Mouse (Mus musculus) olfactory bulb, adult 2 months (tissue): ENCODE data around the gene Chd5. TPM values are rescaled to one million over a fixed set of nuclear protein-coding genes. Genes with fewer than 3 reads are reported as not detected.
A peak's percentile ranks its signal among the peaks of the same experiment; 100 is the strongest.

Experiments
- H3K27ac ChIP-seq: fragments of 200-500 bp; 2 replicates; pipeline ENCODE4 v1.5.1; 2012; ENCODE audit warnings: low read depth, low read length; ENCODE audit not compliant: insufficient read depth
- H3K4me1 ChIP-seq: fragments of 200-500 bp; 2 replicates; pipeline ENCODE4 v1.6.1; 2012; ENCODE audit warnings: low read length; ENCODE audit not compliant: control insufficient read depth, insufficient read depth
- H3K4me3 ChIP-seq: fragments of 200-500 bp; 2 replicates; pipeline ENCODE4 v1.5.1; 2012; ENCODE audit warnings: mild to moderate bottlenecking, low read depth, low read length, moderate library complexity; ENCODE audit not compliant: insufficient read depth
- CTCF ChIP-seq: fragments of 200-500 bp; IDR thresholded peaks from 2 replicates; pipeline ENCODE4 v1.5.1; 2012; ENCODE audit warnings: low read depth, mild to moderate bottlenecking, low read length, moderate library complexity; ENCODE audit not compliant: insufficient read depth
- POLR2A ChIP-seq: fragments of 200-500 bp; IDR thresholded peaks from 2 replicates; pipeline ENCODE4 v1.6.1; 2012; ENCODE audit warnings: mild to moderate bottlenecking, low read depth, low read length, moderate library complexity; ENCODE audit not compliant: insufficient read depth
- WGBS: fragments of 180-500 bp; shearing (Covaris S2); methylation state at CpG from one replicate; pipeline ENCODE4 v1.1.7; 2018; 5-methylcytosine and 5-hydroxymethylcytosine counted together
- polyA plus RNA-seq: library from polyadenylated mRNA; stranded (reverse); fragments of >200 nt; gene quantifications from 2 replicates; pipeline ENCODE4 v1.2.4, GENCODE M21; 2012; ENCODE audit warnings: low replicate concordance; ENCODE audit not compliant: missing spikeins, insufficient read depth, insufficient read length

Chd5 gene
- polyA plus RNA-seq, 1 experiment = 36.3 TPM

DNA sequence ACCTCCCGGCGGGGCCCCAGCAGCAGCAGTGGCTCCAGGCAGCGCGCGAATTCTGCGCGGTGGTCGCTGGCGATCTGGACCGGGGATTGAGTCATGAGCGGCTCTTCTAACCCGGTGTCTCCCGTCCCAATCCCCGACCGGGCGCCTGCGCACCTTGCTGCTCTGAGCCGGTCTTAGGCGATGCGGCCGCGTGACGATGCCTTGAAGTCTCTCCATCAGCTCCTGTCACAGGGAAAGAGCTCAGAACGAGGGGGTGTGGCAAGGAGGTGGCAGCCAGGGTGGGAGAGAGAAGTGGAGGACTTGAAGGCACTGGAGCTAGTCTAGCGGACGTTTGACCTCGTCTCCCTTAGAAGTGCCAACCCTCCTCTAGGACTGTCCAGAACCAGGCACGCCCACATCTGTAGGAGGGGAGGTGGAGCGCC, 25.2 kb upstream of the Chd5 start:
- H3K27ac ChIP-seq = no peak overlapping the region
- WGBS = under 1% methylated on average over 29 of the region's 29 CpGs
- H3K4me1 ChIP-seq = peaks cover 25% of the 10 kb centered on the region
- H3K4me3 ChIP-seq = peak overlapping the region; percentile 27
- no peak for TF ChIP-seq CTCF
- TF ChIP-seq POLR2A = no peak

DNA sequence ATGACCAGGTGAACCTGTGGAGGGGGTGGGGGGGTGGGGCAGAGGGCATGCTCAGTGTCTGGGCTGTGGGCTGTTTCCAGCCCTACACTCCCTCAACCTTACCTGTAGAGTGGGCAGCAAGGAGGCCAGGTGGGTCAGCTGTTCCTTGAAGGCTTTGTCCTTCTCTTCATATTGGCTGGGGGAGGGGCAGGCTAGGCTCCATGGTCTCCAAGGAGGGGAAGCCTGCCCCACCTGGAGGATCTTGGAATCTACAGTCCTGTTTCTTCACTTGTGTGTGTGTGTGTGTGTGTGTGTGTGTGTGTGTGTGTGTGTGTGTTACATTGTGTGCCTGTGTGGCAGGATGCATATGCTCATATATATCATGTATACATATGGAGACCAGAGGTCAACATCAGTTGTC, 24.5 kb upstream of the Chd5 start:
- H3K4me3 ChIP-seq = no peak overlapping the region
- TF ChIP-seq POLR2A = no peak
- TF ChIP-seq CTCF = no peak
- H3K27ac ChIP-seq = no peak overlapping the region
- H3K4me1 ChIP-seq = peaks cover 29% of the 10 kb centered on the region

DNA sequence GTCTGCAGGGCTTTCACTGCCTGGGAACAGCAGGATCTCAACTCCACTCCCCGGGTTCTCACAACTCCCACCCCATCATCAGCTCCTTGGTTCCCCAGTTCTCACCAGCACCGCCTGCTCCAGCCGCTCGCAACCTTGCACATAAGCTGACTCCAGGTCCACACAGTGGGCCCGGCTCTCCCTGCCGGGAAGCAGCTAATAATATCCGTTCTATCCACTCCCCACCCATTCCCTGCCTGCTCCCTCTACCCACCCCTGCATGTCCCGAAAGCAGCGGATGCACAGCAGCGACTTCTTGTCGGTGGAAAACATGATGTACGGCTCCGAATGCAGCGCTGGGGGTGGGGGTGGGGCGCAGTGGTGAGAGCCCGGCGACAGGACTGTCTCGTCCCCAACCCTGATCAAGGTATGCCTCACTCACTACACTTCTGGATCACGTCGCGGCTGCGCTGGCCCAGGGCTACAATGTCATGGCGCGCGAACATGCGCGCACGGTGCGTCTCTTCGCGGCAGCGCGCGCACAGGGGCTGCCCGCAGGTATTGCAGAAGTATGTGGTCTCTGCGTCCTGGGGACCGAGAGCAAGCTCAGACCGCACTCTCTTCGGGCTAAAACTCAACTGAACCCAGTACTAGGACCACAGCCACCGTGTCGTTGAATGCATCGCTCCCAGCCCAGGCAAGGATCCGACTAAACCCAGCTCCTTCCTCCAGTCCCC, 22.8 kb upstream of the Chd5 start:
- peaks cover 29% of the 10 kb centered on the region for H3K4me1 ChIP-seq
- H3K4me3 ChIP-seq = peak overlapping the region; percentile 34
- no peak overlapping the region for H3K27ac ChIP-seq
- WGBS = 1% methylated on average over 43 of the region's 43 CpGs
- TF ChIP-seq POLR2A (no peak), CTCF (no peak)

DNA sequence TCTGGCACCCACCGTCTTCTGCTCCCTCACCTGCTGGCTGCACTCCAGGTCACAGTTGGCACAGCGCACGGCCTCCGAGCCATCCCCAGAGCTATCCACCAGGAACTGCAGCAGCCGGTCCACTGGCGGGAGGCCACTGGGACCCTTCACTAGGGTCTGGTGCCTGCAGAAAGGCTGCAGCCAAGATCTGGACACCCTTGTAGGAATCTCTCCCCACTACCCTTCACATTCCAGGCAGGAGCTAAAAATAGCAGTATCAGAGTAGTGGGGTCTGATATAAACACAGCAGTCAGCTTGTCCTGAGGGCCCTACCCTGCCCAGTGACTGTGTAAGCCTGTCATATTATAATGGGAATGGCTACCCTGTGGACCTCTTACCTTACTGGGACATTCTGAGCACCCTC, 20.8 kb upstream of the Chd5 start:
- peaks cover 25% of the 10 kb centered on the region for H3K4me1 ChIP-seq
- no peak overlapping the region for H3K27ac ChIP-seq
- TF ChIP-seq POLR2A (no peak), CTCF (no peak)
- H3K4me3 ChIP-seq = no peak overlapping the region
- 82% methylated on average over 6 of the region's 6 CpGs for WGBS

DNA sequence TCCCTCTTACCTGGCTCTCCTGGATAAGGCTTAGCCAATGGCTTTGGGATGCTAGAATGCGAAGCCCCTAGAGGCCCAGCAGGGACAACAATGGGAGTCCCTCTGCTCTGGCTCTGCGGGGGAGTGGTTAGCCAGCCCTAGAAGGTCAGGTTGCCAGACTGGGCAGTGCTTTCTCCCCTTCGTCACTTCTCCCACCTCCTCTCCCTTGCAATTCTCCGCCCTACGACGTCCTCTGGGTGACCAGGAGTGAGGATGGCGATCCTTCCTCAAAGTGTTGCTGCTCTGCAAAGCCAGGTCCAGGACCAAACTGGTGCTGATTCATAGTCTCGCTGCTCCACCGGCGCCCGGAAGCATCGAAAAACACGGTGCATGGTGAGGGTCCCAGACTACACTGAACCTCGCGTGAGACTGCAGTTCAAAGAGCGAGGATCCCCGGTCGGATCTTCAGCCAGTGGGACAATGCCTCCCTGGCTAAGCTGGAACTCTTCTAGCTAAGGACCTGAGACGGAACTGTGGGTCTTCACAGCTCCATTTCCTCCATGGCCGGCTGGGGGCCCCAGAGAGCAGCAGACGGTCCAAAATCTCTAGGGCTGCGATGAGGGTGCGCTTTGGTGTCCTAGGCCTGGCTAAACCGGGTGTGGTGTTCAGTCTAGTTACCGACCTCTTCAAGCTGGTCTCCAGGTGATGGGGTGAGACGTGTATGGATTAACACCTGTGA, 19.8 kb upstream of the Chd5 start, which contains the start of gene Rnf207:
Gene Rnf207 (minus strand): TSS at position 477 of the 718 bp plus-strand sequence.
- H3K4me3 ChIP-seq = no peak within 1 kb of the TSS
- no peak for TF ChIP-seq POLR2A
- TF ChIP-seq CTCF = peak; percentile 64
- 9% methylated on average over 26 of the region's 26 CpGs for WGBS
- H3K4me1 ChIP-seq = peaks cover 14% of the 10 kb centered on the region
- H3K27ac ChIP-seq = no peak within 1 kb of the TSS

DNA sequence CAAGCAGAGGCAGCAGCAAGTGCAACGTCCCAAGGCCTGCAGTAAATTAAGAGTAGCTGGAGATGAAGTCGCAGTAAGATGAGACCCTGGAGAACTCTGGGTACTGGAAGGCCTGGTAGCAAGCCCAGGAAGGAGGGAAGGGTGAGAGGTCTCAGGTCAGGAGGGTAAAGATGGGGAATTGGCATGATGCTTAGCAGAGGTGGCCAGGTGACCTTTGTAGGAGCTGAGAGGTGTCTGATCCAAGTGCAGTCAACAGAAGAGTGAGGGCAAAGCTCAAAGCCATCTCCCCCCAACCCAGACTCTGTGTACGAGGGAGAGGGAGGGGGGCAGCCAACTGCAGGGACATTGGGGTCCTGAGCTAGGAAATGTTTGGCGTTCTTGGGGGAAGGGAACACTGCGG, 17.0 kb upstream of the Chd5 start:
- H3K4me3 ChIP-seq = no peak overlapping the region
- H3K4me1 ChIP-seq = peaks cover 7% of the 10 kb centered on the region
- 62% methylated on average over 5 of the region's 5 CpGs for WGBS
- no peak overlapping the region for H3K27ac ChIP-seq
- TF ChIP-seq CTCF = no peak
- no peak for TF ChIP-seq POLR2A

DNA sequence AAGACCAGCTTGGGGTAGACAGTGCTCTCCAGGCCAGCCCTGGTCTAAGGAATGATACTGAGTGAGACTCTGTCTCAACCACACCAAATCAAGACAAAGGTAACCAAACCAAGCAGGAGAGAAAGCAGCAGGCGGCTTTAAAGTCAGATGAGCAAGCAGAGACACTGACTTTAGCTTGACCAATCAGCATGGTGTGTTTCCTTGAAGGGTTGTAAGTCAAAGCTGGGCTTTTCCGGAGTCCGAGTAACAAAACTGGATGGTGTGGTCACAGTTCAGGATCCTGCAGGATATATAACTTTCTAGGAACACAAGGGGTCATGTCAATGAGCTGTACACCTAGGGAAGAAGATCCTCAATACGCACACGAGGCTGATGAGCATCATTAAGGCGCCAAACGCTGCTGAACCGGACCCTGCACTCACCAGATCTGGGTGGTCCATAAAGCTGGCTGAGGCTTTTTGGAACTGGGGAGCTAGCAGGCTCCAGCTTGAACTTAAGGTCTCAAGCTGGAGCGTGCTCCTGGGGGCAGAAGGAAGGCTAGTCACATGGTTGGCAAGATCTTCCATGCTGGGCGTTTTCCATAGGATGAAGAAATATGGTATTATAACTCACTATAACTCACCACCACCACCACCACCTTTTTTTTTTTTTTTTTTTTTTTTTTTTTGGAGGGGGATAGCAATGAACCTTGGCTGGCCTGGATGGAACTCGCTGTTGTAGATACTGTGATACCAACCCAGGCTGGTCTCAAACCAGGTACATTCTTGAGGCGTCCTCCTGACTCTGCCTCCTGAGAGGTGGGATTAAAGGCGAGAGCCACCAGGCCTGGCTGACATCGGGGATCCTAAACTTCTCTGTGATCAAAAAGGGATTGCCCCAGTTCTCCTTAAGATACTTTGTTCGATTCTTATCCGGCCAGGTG, 13.5 kb upstream of the Chd5 start:
- no peak overlapping the region for H3K27ac ChIP-seq
- 53% methylated on average over 16 of the region's 16 CpGs for WGBS
- peaks cover 7% of the 10 kb centered on the region for H3K4me1 ChIP-seq
- peak overlapping the region; percentile 30 for H3K4me3 ChIP-seq
- TF ChIP-seq CTCF (no peak), POLR2A (no peak)

DNA sequence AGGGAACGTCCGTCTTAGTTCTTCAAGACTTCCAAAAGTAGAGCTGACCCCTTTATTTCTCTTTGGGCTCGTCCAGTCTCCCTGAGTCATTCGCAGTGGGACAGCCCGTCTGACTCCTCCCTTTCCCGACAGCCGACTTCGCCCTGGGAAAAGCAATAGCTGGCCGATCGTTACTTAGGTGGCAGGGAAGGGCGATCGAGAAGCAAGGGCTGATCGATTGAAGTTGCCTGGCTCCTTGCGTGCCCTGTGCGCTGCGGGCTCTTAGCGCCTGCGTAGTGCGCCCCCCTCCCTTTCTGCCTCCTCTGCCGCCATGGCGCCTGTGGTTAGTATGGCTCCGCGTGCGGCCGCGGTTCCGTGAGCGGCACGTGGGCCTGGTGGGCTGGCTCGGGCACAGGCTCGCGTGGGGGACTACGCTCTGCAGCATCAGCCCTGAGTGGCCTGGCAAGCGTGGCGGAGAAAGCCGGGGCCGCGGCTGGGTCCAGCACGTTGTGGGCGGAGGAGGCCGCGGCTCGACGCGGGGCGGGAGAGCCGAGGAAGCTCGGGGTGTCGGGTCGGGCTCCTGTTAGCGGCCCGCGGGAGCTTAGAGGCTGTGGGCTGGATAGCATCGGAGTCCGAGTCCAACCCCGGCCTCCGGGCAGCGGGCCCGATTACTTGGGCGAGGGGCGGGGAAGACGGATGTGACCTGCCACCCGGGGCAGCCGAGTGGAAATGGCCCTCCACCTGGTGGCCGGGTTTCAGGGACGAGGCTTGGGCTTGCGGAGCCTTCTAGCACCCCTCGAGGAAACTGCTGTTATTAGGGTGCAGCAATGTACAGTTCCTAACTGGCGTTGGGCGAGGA, 12.7 kb upstream of the Chd5 start, which contains the start of gene Rpl22:
Gene Rpl22 (plus strand): TSS at position 169 of the 838 bp plus-strand sequence.
- H3K27ac ChIP-seq = peak within 1 kb of the TSS; percentile 53; the same call in 1 of the 2 replicates
- under 1% methylated on average over 70 of the region's 70 CpGs for WGBS
- H3K4me3 ChIP-seq = peak within 1 kb of the TSS; percentile 75
- no peak for TF ChIP-seq CTCF
- TF ChIP-seq POLR2A = peak; percentile 53
- peaks cover 7% of the 10 kb centered on the region for H3K4me1 ChIP-seq
